Mouse (Mus musculus) B cell, adult 62 days (primary cell): ENCODE results near the gene Pla2g1b. TPM values are rescaled to one million over a fixed set of nuclear protein-coding genes. Genes with fewer than 3 reads are reported as not detected.

ENCODE experiments used
- total RNA-seq: library from RNA; stranded (reverse); gene quantifications from 4 replicates; pipeline ENCODE4 v1.2.4, GENCODE M21; 2023

Pla2g1b gene
- total RNA-seq, result not detected in 4 replicates

DNA sequence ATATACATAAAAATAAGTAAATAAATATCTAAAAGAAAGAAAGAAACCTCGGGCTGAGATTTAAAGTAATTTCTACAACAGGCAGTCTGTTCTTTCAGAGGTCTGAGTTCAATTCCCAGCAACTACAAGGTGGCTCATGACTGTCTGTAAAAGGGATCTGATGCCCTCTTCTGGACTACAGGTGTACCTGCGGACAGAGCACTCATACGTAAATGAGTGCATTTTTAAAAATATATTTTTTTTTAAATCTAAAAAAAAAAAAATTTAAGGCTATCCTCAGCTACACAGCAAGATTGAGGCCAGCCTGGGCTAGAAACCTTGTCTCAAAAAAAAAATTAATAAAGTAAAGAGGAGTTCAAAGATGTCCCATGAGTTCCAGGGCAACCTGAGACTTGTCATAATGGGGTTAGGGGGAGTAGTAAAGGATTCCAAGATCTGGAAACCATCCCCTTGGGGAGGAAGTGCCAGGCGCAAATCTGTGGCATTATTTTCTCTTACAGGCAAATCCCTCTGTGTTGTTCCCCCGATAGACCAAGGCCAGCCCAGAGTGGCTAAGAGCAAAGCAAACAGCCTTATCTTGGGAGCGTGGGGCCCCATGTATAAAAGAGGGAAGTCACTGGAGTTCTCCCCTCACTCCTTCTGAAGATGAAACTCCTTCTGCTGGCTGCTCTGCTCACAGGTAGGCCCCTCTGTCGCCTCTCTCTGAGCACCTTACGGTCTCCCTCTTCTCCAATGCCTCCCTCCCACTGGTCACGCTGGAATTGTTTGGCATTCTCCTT, at the start of gene Pla2g1b:
Gene Pla2g1b (plus strand): TSS at position 621 of the 779 bp plus-strand sequence.

GRCm38 (mm10) chr5:115429359-115430186, 36.5 kb upstream of the Pla2g1b start, which contains the start of gene Msi1:
Gene Msi1 (plus strand): TSS chr5:115429599.

DNA sequence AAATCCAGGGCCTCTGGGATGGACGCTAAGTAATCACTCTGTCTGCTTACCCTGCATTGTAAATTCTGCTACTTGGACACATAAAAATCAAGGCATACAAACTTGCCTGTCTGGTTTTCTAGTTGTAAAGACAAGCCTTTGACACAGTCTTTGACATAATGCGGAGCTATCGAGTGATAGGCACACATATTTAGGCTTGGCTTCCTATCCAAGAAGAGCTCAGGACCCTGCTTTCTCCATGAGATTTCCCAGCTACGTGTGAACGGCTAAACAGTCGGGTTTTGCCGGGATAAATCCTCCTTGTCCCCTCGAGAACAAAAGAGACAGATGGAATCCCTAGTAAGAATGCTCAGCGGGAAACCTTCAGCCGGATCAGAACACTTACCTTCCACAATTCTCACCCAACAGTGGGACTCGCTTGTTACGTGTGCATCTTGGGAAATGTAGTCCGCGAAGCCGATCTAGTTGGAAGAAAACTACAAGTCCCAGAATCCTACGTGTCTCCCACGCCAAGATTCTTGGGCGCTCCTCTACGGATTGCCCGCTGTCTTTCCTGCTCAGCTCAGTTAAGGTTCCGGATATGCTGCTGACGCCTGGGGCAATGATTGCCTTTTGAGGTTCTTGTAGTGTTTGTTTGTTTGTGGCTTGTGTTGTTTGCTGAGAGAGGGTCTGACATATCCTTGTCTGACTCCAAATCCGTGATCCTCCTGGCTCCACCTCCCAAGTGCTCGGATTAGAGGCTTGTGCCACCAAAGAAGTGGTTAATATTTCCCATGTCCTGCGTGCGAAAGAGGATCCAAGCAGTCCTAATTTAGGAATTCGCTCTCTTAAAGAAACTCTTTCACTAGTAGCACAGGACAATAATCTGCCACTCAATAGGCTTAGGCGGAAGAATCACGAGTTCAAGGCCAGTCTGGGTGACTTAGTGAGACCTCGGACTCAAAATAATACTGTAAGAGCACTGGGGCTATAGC, 18.2 kb downstream of the Pla2g1b start, which contains the start of gene Sirt4:
Gene Sirt4 (minus strand): TSS at position 779 of the 974 bp plus-strand sequence.

GRCm38 (mm10) chr5:115506454-115507201, 40.6 kb downstream of the Pla2g1b start, which contains the start of gene Pxn:
Gene Pxn (plus strand): TSS chr5:115506676.

Other genes starting within 250 kb of the Pla2g1b start
- gene Pop5, start 230.4 kb upstream of the Pla2g1b start, total RNA-seq, result 36.4 to 44.0 TPM (median 37.7 TPM) in 4 replicates
- 134 to 148 TPM (median 145 TPM) in 4 replicates for gene Rnf10, start 193.4 kb upstream of the Pla2g1b start, total RNA-seq
- gene Coq5, start 186.6 kb upstream of the Pla2g1b start, total RNA-seq, result 25.8 to 33.2 TPM (median 27.6 TPM) in 4 replicates
- gene Dynll1, start 165.3 kb upstream of the Pla2g1b start, total RNA-seq, result 249 to 290 TPM (median 276 TPM) in 4 replicates
- 66.4 to 73.2 TPM (median 69.7 TPM) in 4 replicates for gene Srsf9, start 139.1 kb upstream of the Pla2g1b start, total RNA-seq
- gene Gatc, start 125.1 kb upstream of the Pla2g1b start, total RNA-seq, result 7.9 to 10.5 TPM (median 9.3 TPM) in 4 replicates
- 15.3 to 20.9 TPM (median 19.2 TPM) in 4 replicates for gene Triap1, start 125.0 kb upstream of the Pla2g1b start, total RNA-seq
- gene Cox6a1, start 117.3 kb upstream of the Pla2g1b start, total RNA-seq, result 183 to 211 TPM (median 197 TPM) in 4 replicates
- not detected in 4 replicates for gene Msi1, start 36.7 kb upstream of the Pla2g1b start, total RNA-seq
- gene Sirt4, start 18.5 kb downstream of the Pla2g1b start, total RNA-seq, result 13.4 to 17.4 TPM (median 14.4 TPM) in 4 replicates
- 69.9 to 83.9 TPM (median 79.3 TPM) in 4 replicates for gene Pxn, start 40.4 kb downstream of the Pla2g1b start, total RNA-seq
- 1,427 to 1,461 TPM (median 1,435 TPM) in 4 replicates for gene Rplp0, start 93.2 kb downstream of the Pla2g1b start, total RNA-seq
- gene Gcn1l1, start 99.0 kb downstream of the Pla2g1b start, total RNA-seq, result 104 to 115 TPM (median 110 TPM) in 4 replicates
- 57.3 to 68.7 TPM (median 63.6 TPM) in 4 replicates for gene Rab35, start 165.6 kb downstream of the Pla2g1b start, total RNA-seq